Mouse (Mus musculus): ENCODE measurements around the gene Sema5a. TPM values are rescaled to one million over a fixed set of nuclear protein-coding genes. Genes with fewer than 3 reads are reported as not detected.

The Sema5a gene
- polyA plus RNA-seq, 1 experiment = not detected

DNA sequence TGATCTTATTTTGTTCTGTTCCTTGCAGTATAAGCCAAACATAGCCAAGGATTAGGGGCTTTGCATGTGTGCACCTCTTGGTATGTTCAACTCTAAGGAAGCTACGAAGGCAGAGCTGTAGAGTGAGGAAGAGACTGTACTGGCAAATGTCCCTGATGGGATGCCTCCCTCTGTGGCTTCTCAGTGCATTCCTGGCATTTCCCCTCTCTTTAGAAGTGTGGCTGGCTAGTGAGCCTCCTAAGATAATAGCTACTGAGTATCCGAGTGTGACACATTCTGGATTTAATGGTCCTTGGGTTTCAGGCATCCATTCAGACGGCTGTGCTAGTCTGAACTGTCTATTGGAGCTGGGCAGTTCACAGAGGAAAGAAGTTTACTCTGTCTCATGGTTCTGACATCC, 19.0 kb downstream of the Sema5a start:
- Histone ChIP-seq H3K9me3 (ENCODE audit: control insufficient read depth, low read length) (no peaks in the 10 kb centered on the region), H3K36me3 (ENCODE audit: control insufficient read depth) (no peaks in the 10 kb centered on the region), H3K4me1 (ENCODE audit: control insufficient read depth) (peaks cover 3% of the 10 kb centered on the region), H3K4me3 (replicated peaks) (no peak overlapping the region), H3K27me3 (ENCODE audit: control insufficient read depth) (no peaks in the 10 kb centered on the region)
- TF ChIP-seq TAL1 (IDR thresholded peaks at IDR 0.05; ENCODE audit: low read length) = no peak
- TF ChIP-seq GATA1 (IDR thresholded peaks at IDR 0.05; ENCODE audit: low read length) = no peak

DNA sequence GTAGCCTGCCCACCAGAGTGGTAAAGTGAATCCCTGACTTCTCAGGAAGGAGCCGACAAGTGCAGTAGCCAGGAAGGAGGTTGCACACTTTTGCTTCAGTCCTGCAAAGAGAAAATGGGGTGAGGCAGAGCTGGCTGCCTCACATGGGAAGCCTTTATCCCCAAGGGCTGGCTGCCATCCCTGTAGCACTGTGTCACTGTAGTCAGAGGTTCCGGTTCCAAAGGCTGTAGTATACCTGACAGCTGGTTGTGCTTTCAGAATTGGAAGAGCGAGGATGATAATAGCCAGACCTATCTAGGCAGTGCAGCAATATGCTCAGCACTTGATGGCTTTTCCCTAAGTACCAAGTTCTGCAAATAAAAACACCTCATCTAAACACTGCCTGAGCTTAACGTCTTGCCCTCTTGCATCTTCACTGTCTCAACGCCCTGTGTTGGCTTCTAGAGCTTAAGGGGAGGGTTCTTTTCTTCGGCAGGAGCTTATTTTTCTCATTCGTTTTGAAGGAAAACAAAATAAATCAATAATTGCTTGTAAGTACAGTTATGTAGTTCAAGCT, 20.3 kb downstream of the Sema5a start:
- Histone ChIP-seq H3K4me3 (replicated peaks) (no peak overlapping the region), H3K27me3 (ENCODE audit: control insufficient read depth) (no peaks in the 10 kb centered on the region), H3K36me3 (ENCODE audit: control insufficient read depth) (no peaks in the 10 kb centered on the region), H3K9me3 (ENCODE audit: control insufficient read depth, low read length) (no peaks in the 10 kb centered on the region), H3K4me1 (ENCODE audit: control insufficient read depth) (peaks cover 3% of the 10 kb centered on the region)
- TF ChIP-seq GATA1 (IDR thresholded peaks at IDR 0.05; ENCODE audit: low read length) = no peak
- no peak for TF ChIP-seq TAL1 (IDR thresholded peaks at IDR 0.05; ENCODE audit: low read length)

DNA sequence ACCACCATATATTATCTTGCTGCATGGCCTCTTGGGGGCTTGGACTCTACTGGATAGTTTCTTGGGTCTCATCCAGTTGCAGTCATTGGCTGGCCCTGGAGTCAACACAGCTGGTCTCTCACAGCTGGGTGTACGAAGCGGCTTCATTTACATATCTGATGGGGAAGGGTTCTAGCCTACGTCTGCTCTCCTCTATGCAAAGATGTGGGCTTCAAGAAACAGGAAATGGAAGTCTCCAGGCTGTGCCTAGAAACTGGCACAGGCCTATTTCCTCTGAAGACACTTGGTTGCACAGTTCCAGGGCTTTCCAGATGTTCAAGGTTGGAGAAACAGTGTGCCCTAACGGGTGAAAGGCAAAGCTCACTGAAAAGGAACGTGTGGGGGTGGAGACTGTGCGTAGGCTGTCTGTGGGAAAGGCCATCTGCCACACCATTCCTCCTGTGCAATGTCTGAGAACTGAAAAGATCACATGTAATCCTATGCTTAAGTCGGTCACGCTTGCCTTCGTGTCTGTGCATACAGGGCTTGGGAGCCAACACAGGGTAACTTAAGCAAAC, 20.8 kb downstream of the Sema5a start:
- Histone ChIP-seq H3K36me3 (ENCODE audit: control insufficient read depth) (no peaks in the 10 kb centered on the region), H3K9me3 (ENCODE audit: control insufficient read depth, low read length) (no peaks in the 10 kb centered on the region), H3K27me3 (ENCODE audit: control insufficient read depth) (no peaks in the 10 kb centered on the region), H3K4me3 (replicated peaks) (no peak overlapping the region), H3K4me1 (ENCODE audit: control insufficient read depth) (peaks cover 3% of the 10 kb centered on the region)
- TF ChIP-seq TAL1 (IDR thresholded peaks at IDR 0.05; ENCODE audit: low read length) (no peak), GATA1 (IDR thresholded peaks at IDR 0.05; ENCODE audit: low read length) (no peak)

- no peak overlapping the region for H3K4me3 ChIP-seq (replicated peaks)
- H3K36me3 ChIP-seq (ENCODE audit: control insufficient read depth) = no peaks in the 10 kb centered on the region
- peaks cover 3% of the 10 kb centered on the region for H3K4me1 ChIP-seq (ENCODE audit: control insufficient read depth)
- no peaks in the 10 kb centered on the region for H3K27me3 ChIP-seq (ENCODE audit: control insufficient read depth)
- H3K9me3 ChIP-seq (ENCODE audit: control insufficient read depth, low read length) = no peaks in the 10 kb centered on the region
- TF ChIP-seq GATA1 (IDR thresholded peaks at IDR 0.05; ENCODE audit: low read length) (no peak), TAL1 (IDR thresholded peaks at IDR 0.05; ENCODE audit: low read length) (no peak)
These were observed 21.7 kb downstream of the Sema5a start for GRCm38 (mm10) chr15:32266122-32266820.

DNA sequence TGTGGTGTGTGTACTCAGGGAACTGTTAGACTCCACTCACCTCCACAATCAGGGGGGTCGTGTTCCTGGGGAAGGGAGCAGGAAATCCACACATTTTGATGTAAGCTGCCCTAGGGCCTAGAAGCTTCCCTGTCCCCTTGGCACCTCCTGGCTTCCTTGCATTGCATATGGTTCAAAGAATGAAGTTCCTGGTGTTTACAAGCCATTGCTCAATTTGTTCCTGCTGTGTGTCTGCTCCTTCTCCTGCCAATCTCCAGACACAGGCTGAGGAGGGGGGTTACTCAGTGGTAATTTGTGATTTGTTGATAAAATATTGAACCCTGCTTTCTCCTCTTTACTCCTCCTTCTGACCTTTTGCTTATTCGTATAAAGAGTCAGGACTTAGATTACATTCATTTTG, 25.5 kb downstream of the Sema5a start:
- H3K27me3 ChIP-seq (ENCODE audit: control insufficient read depth) = no peaks in the 10 kb centered on the region
- H3K4me3 ChIP-seq (replicated peaks) = no peak overlapping the region
- no peaks in the 10 kb centered on the region for H3K9me3 ChIP-seq (ENCODE audit: control insufficient read depth, low read length)
- H3K36me3 ChIP-seq (ENCODE audit: control insufficient read depth) = no peaks in the 10 kb centered on the region
- H3K4me1 ChIP-seq (ENCODE audit: control insufficient read depth) = peaks cover 3% of the 10 kb centered on the region
- no peak for TF ChIP-seq GATA1 (IDR thresholded peaks at IDR 0.05; ENCODE audit: low read length)
- no peak for TF ChIP-seq TAL1 (IDR thresholded peaks at IDR 0.05; ENCODE audit: low read length)

GRCm38 (mm10) chr15:32273925-32274324, 29.3 kb downstream of the Sema5a start:
- no peak for TF ChIP-seq TAL1 (IDR thresholded peaks at IDR 0.05; ENCODE audit: low read length)
- TF ChIP-seq GATA1 (IDR thresholded peaks at IDR 0.05; ENCODE audit: low read length) = no peak
- no peaks in the 10 kb centered on the region for H3K9me3 ChIP-seq (ENCODE audit: control insufficient read depth, low read length)
- H3K36me3 ChIP-seq (ENCODE audit: control insufficient read depth) = no peaks in the 10 kb centered on the region
- no peaks in the 10 kb centered on the region for H3K4me1 ChIP-seq (ENCODE audit: control insufficient read depth)
- no peak overlapping the region for H3K4me3 ChIP-seq (replicated peaks)
- no peaks in the 10 kb centered on the region for H3K27me3 ChIP-seq (ENCODE audit: control insufficient read depth)

DNA sequence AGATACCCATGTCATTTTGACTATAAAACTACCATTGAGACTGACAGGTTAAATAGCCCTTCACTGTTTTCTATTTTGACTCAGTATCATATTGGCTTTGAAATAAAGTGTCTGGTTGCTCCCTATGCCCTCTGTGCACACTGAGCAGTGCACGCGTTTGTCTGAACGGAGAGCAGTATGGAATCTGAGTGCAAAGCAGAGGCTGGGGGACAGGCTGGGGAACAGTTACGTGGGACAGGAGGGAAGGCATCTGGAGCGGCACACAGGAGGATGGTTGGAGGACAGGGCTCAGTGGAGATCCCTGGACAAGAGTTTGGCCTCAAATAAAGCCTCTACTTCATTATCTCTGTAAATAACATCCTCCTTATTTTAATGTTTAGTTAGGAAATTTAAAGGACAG, 30.4 kb downstream of the Sema5a start:
- H3K4me1 ChIP-seq (ENCODE audit: control insufficient read depth) = no peaks in the 10 kb centered on the region
- H3K36me3 ChIP-seq (ENCODE audit: control insufficient read depth) = no peaks in the 10 kb centered on the region
- H3K27me3 ChIP-seq (ENCODE audit: control insufficient read depth) = no peaks in the 10 kb centered on the region
- H3K9me3 ChIP-seq (ENCODE audit: control insufficient read depth, low read length) = no peaks in the 10 kb centered on the region
- TF ChIP-seq GATA1 (IDR thresholded peaks at IDR 0.05; ENCODE audit: low read length) (no peak), TAL1 (IDR thresholded peaks at IDR 0.05; ENCODE audit: low read length) (no peak)
- H3K4me3 ChIP-seq (replicated peaks) = no peak overlapping the region

DNA sequence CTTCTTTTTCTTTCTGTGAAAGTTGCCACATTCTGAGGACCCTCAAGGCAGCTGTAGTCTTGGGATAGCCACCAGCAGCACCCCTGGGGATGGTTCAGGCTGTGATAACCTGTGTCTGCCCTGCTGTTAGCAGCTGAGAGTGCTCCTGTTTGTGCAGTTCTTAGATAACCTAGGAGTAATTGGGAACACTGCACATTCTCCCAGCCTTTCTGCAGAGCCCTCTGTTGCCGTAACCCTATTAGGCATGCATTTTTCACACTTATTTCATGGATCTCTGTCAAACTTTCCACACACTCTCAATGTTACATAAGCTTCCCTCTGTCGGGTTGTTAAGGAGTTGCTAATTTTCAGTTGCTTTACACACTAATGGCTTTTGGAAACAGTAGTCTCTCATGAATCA, 34.0 kb downstream of the Sema5a start:
- H3K9me3 ChIP-seq (ENCODE audit: control insufficient read depth, low read length) = no peaks in the 10 kb centered on the region
- no peak overlapping the region for H3K4me3 ChIP-seq (replicated peaks)
- no peaks in the 10 kb centered on the region for H3K4me1 ChIP-seq (ENCODE audit: control insufficient read depth)
- TF ChIP-seq TAL1 (IDR thresholded peaks at IDR 0.05; ENCODE audit: low read length) (no peak), GATA1 (IDR thresholded peaks at IDR 0.05; ENCODE audit: low read length) (no peak)
- no peaks in the 10 kb centered on the region for H3K36me3 ChIP-seq (ENCODE audit: control insufficient read depth)
- H3K27me3 ChIP-seq (ENCODE audit: control insufficient read depth) = no peaks in the 10 kb centered on the region

GRCm38 (mm10) chr15:32281374-32281773, 36.8 kb downstream of the Sema5a start:
- Histone ChIP-seq H3K4me3 (replicated peaks) (no peak overlapping the region), H3K4me1 (ENCODE audit: control insufficient read depth) (no peaks in the 10 kb centered on the region), H3K9me3 (ENCODE audit: control insufficient read depth, low read length) (no peaks in the 10 kb centered on the region), H3K27me3 (ENCODE audit: control insufficient read depth) (no peaks in the 10 kb centered on the region), H3K36me3 (ENCODE audit: control insufficient read depth) (no peaks in the 10 kb centered on the region)
- TF ChIP-seq GATA1 (IDR thresholded peaks at IDR 0.05; ENCODE audit: low read length) (no peak), TAL1 (IDR thresholded peaks at IDR 0.05; ENCODE audit: low read length) (no peak)
